33 mouse cellular contexts compared by ENCODE assay signal in genomic region chr16:48811881-48812436, GRCm38 (mm10). TPM values are rescaled to one million over a fixed set of nuclear protein-coding genes. Genes with fewer than 3 reads are reported as not detected.
DNase-seq lines count a peak whose midpoint lies in the region; ATAC-seq and TF ChIP-seq lines count a peak whose summit lies in the region.
"Had no signal": no experiment of that assay in that cellular context is flagged by ENCODE, and none has a peak within 500 bp of the region (broad histone marks: within the 10 kb centered on the region; RNA-seq: fewer than 3 reads in every experiment).

No protein-coding gene starts in this region.

- H3K4me1 ChIP-seq in kidney, adult 2 months (ENCODE audit: control insufficient read depth, insufficient read depth, low read length), result no peaks in the 10 kb centered on the region
- peaks cover 4% of the 10 kb centered on the region; the same call in 1 of the 2 replicates for H3K4me1 ChIP-seq in lung, embryonic 16.5 days (replicated peaks; ENCODE audit: control insufficient read depth, insufficient read depth, low read length)
- no peaks in the 10 kb centered on the region for H3K4me1 ChIP-seq in stomach, postnatal 0 days (replicated peaks; ENCODE audit: control insufficient read depth, insufficient read depth)
- H3K4me1 ChIP-seq: embryonic facial prominence, embryonic 13.5 days; forebrain, embryonic 13.5 days; heart, embryonic 13.5 days; limb, embryonic 15.5 days; neural tube, embryonic 12.5 days; stomach, embryonic 15.5 days had no signal

- no peak for TF ChIP-seq CTCF in kidney, adult 2 months (conservative IDR thresholded peaks at IDR 0.05; ENCODE audit: insufficient read depth, insufficient read length, low read depth, low read length)
- no peak for TF ChIP-seq CTCF in stomach, postnatal 0 days (IDR thresholded peaks at IDR 0.05; ENCODE audit: low read depth)

- H3K4me3 ChIP-seq in kidney, adult 2 months (ENCODE audit: insufficient read depth, low read depth, low read length), result no peak overlapping the region
- H3K4me3 ChIP-seq in lung, embryonic 16.5 days (ENCODE audit: low read length), result no peak overlapping the region
- H3K4me3 ChIP-seq in stomach, postnatal 0 days (ENCODE audit: low read depth, low read length), result no peak overlapping the region
- H3K4me3 ChIP-seq: embryonic facial prominence, embryonic 13.5 days; forebrain, embryonic 13.5 days; heart, adult 2 months; heart, embryonic 13.5 days; limb, embryonic 15.5 days; neural tube, embryonic 12.5 days; stomach, embryonic 15.5 days had no signal

- ATAC-seq in lung, embryonic 16.5 days (ENCODE audit: low read depth), result peak; percentile 20; the same call in 1 of the 2 replicates
- ATAC-seq in granulocyte monocyte progenitor cell, adult 5-6 weeks (replicated peaks; ENCODE audit: poor library complexity, severe bottlenecking), result peak; percentile 65
- ATAC-seq in stomach, postnatal 0 days (ENCODE audit: low FRiP score, low TSS enrichment), result no peak
- ATAC-seq: activated CD4-positive, CD25-positive, alpha-beta regulatory T cell, adult 4 months; forebrain, embryonic 13.5 days; inflammation-experienced regulatory T-cells, adult 6 months had no signal

- no peak overlapping the region for H3K27ac ChIP-seq in kidney, adult 2 months (ENCODE audit: insufficient read depth, low read depth, low read length)
- H3K27ac ChIP-seq in lung, embryonic 16.5 days (ENCODE audit: low read length), result peak overlapping the region; percentile 39; the same call in 1 of the 2 replicates
- no peak overlapping the region for H3K27ac ChIP-seq in stomach, postnatal 0 days (replicated peaks)
- H3K27ac ChIP-seq: embryonic facial prominence, embryonic 13.5 days; forebrain, embryonic 13.5 days; heart, adult 2 months; heart, embryonic 13.5 days; hindbrain, embryonic 14.5 days; limb, embryonic 15.5 days; neural tube, embryonic 12.5 days; stomach, embryonic 15.5 days had no signal

- DNase-seq in kidney, adult 2 months, result peak; percentile 2
- no peak for DNase-seq in kidney, postnatal 10 days
- DNase-seq in lung, postnatal 25 days (ENCODE audit: low spot score), result no peak
- peak; percentile 21 for DNase-seq in stomach, postnatal 0 days (ENCODE audit: low spot score)
- DNase-seq in frontal cortex, adult 2 months (ENCODE audit: extremely low spot score in 1 of 2, low spot score in 1 of 2), result no peak
- DNase-seq: adrenal gland, adult 8-10 months; cerebellum, adult 11-12 months; cerebellum, postnatal 14 days; gastrocnemius, postnatal 10 days; heart, adult 2 months; heart, postnatal 36 days; left cerebral cortex, postnatal 4 days; midbrain, embryonic 14.5 days; right cerebral cortex, postnatal 4 days; thymus, adult 18-20 months; thymus, postnatal 36 days had no signal

- no peak for TF ChIP-seq POLR2A in kidney, adult 2 months (IDR thresholded peaks at IDR 0.05; ENCODE audit: low read depth, low read length)

- H3K27me3 ChIP-seq in kidney, adult 2 months (replicated peaks; ENCODE audit: control insufficient read depth, insufficient read depth, low read length), result no peaks in the 10 kb centered on the region
- H3K27me3 ChIP-seq in lung, embryonic 16.5 days (ENCODE audit: control insufficient read depth, insufficient read depth, low read depth, low read length), result no peaks in the 10 kb centered on the region
- no peaks in the 10 kb centered on the region for H3K27me3 ChIP-seq in stomach, postnatal 0 days (ENCODE audit: control insufficient read depth, insufficient read depth, low read length)
- H3K27me3 ChIP-seq: embryonic facial prominence, embryonic 13.5 days; forebrain, embryonic 13.5 days; heart, embryonic 13.5 days; limb, embryonic 15.5 days; neural tube, embryonic 12.5 days; stomach, embryonic 15.5 days had no signal

- no peak overlapping the region for H3K4me2 ChIP-seq in lung, embryonic 16.5 days (ENCODE audit: low read depth, low read length)
- no peak overlapping the region for H3K4me2 ChIP-seq in stomach, postnatal 0 days (replicated peaks; ENCODE audit: low read depth)
- H3K4me2 ChIP-seq: embryonic facial prominence, embryonic 13.5 days; forebrain, embryonic 13.5 days; heart, embryonic 13.5 days; hindbrain, embryonic 14.5 days; limb, embryonic 15.5 days; neural tube, embryonic 12.5 days; stomach, embryonic 15.5 days had no signal

- H3K36me3 ChIP-seq in kidney, adult 2 months (ENCODE audit: control insufficient read depth, insufficient read depth, low read length), result no peaks in the 10 kb centered on the region
- H3K36me3 ChIP-seq in lung, embryonic 16.5 days (ENCODE audit: control insufficient read depth, insufficient read depth, low read length), result no peaks in the 10 kb centered on the region
- H3K36me3 ChIP-seq in stomach, postnatal 0 days (ENCODE audit: control insufficient read depth, insufficient read depth, low read length), result no peaks in the 10 kb centered on the region
- H3K36me3 ChIP-seq: embryonic facial prominence, embryonic 13.5 days; heart, embryonic 13.5 days; limb, embryonic 15.5 days; neural tube, embryonic 12.5 days; stomach, embryonic 15.5 days had no signal

- H3K9ac ChIP-seq in lung, embryonic 16.5 days (ENCODE audit: low read length), result no peak overlapping the region
- no peak overlapping the region for H3K9ac ChIP-seq in stomach, postnatal 0 days (ENCODE audit: low read length)
- H3K9ac ChIP-seq: embryonic facial prominence, embryonic 13.5 days; forebrain, embryonic 13.5 days; heart, embryonic 13.5 days; hindbrain, embryonic 14.5 days; limb, embryonic 15.5 days; neural tube, embryonic 12.5 days; stomach, embryonic 15.5 days had no signal

- no peak for TF ChIP-seq EP300 in stomach, postnatal 0 days (optimal IDR thresholded peaks at IDR 0.05)

- 61% methylated on average over 7 of the region's 7 CpGs for WGBS in kidney, adult 2 months
- 26% methylated on average over 7 of the region's 7 CpGs for WGBS in lung, embryonic 16.5 days
- 38% methylated on average over 7 of the region's 7 CpGs for WGBS in stomach, postnatal 0 days

- H3K9me3 ChIP-seq in lung, embryonic 16.5 days (ENCODE audit: control insufficient read depth, low read length), result no peaks in the 10 kb centered on the region
- no peaks in the 10 kb centered on the region for H3K9me3 ChIP-seq in stomach, postnatal 0 days (ENCODE audit: control insufficient read depth, low read length)
- H3K9me3 ChIP-seq: embryonic facial prominence, embryonic 13.5 days; forebrain, embryonic 13.5 days; heart, embryonic 13.5 days; limb, embryonic 15.5 days; neural tube, embryonic 12.5 days; stomach, embryonic 15.5 days had no signal

RNA-seq across cellular contexts. Expression of gene Retnlb, which starts 4.7 kb away (rescaled TPM):
- polyA plus RNA-seq in kidney, adult 2 months (2012; rRNA removed), result not detected in 2 replicates
- polyA plus RNA-seq in lung, embryonic 16.5 days (2015; fragmentation: Nextera tagmentation; extraction: Ambion mirVana), result 0.30 and 0.43 TPM in 2 replicates
- total RNA-seq in granulocyte monocyte progenitor cell, adult 5-6 weeks (2014; fragmentation: Nextera tagmentation), result not detected in 2 replicates
- total RNA-seq in granulocyte monocyte progenitor cell, adult 5-6 weeks (2017), result not detected in 2 replicates
- polyA plus RNA-seq in stomach, postnatal 0 days (2015; fragmentation: Nextera tagmentation; extraction: Ambion mirVana), result not detected in 2 replicates
- polyA plus RNA-seq in frontal cortex, adult 2 months (2012; rRNA removed), result not detected in 2 replicates
- total RNA-seq: adrenal gland, adult 8-10 months; gastrocnemius, postnatal 10 days; heart, adult 2 months; heart, postnatal 36 days; layer of hippocampus, postnatal 14 days; left cerebral cortex, adult 8-10 months; left cerebral cortex, postnatal 4 days; megakaryocyte-erythroid progenitor cell, adult 5-6 weeks; MEL had no signal
- polyA plus RNA-seq: activated CD4-positive, CD25-positive, alpha-beta regulatory T cell, adult 4 months; C2C12; embryonic facial prominence, embryonic 13.5 days; forebrain, embryonic 13.5 days; heart, adult 2 months; heart, embryonic 13.5 days; hindbrain, embryonic 14.5 days; inflammation-experienced regulatory T-cells, adult 6 months; kidney, embryonic 14.5 days; limb, embryonic 15.5 days; midbrain, embryonic 14.5 days; neural tube, embryonic 12.5 days; stomach, embryonic 15.5 days had no signal

RNA-seq across cellular contexts. Expression of gene Retnla, which starts 30.4 kb away (rescaled TPM):
- 33.9 and 44.0 TPM in 2 replicates for polyA plus RNA-seq in kidney, adult 2 months (2012; rRNA removed)
- polyA plus RNA-seq in lung, embryonic 16.5 days (2015; fragmentation: Nextera tagmentation; extraction: Ambion mirVana), result 76.1 and 129 TPM in 2 replicates
- total RNA-seq in granulocyte monocyte progenitor cell, adult 5-6 weeks (2014; fragmentation: Nextera tagmentation), result not detected in 2 replicates
- total RNA-seq in granulocyte monocyte progenitor cell, adult 5-6 weeks (2017), result not detected in 2 replicates
- polyA plus RNA-seq in stomach, postnatal 0 days (2015; fragmentation: Nextera tagmentation; extraction: Ambion mirVana), result not detected in 2 replicates
- not detected in 2 replicates for polyA plus RNA-seq in frontal cortex, adult 2 months (2012; rRNA removed)
- total RNA-seq: left cerebral cortex, adult 8-10 months; left cerebral cortex, postnatal 4 days; megakaryocyte-erythroid progenitor cell, adult 5-6 weeks; MEL had no signal
- polyA plus RNA-seq: activated CD4-positive, CD25-positive, alpha-beta regulatory T cell, adult 4 months; C2C12; embryonic facial prominence, embryonic 13.5 days; forebrain, embryonic 13.5 days; heart, embryonic 13.5 days; hindbrain, embryonic 14.5 days; inflammation-experienced regulatory T-cells, adult 6 months; kidney, embryonic 14.5 days; limb, embryonic 15.5 days; midbrain, embryonic 14.5 days; neural tube, embryonic 12.5 days; stomach, embryonic 15.5 days had no signal

RNA-seq across cellular contexts. Expression of gene Trat1, which starts 40.1 kb away (rescaled TPM):
- polyA plus RNA-seq in kidney, adult 2 months (2012; rRNA removed), result 0.03 and 0.59 TPM in 2 replicates
- polyA plus RNA-seq in lung, embryonic 16.5 days (2015; fragmentation: Nextera tagmentation; extraction: Ambion mirVana), result 0.65 and 1.6 TPM in 2 replicates
- not detected in 2 replicates for total RNA-seq in granulocyte monocyte progenitor cell, adult 5-6 weeks (2014; fragmentation: Nextera tagmentation)
- total RNA-seq in granulocyte monocyte progenitor cell, adult 5-6 weeks (2017), result 0.31 TPM in 1 of 2 replicates, not detected in the other
- 0.06 TPM in 1 of 2 replicates, not detected in the other for polyA plus RNA-seq in stomach, postnatal 0 days (2015; fragmentation: Nextera tagmentation; extraction: Ambion mirVana)
- polyA plus RNA-seq in frontal cortex, adult 2 months (2012; rRNA removed), result 0.84 and 1.8 TPM in 2 replicates
- total RNA-seq: gastrocnemius, postnatal 10 days; heart, postnatal 36 days; MEL had no signal
- polyA plus RNA-seq: C2C12; embryonic facial prominence, embryonic 13.5 days; forebrain, embryonic 13.5 days; heart, embryonic 13.5 days; kidney, embryonic 14.5 days; midbrain, embryonic 14.5 days; neural tube, embryonic 12.5 days had no signal

Comparison
In these comparisons a context has a peak if more than half of its experiments do, and no peak if none do; other contexts are left out.
1. DNase-seq: peak in kidney, adult 2 months (single experiment) and stomach, postnatal 0 days (single experiment); none in kidney, postnatal 10 days (single experiment), lung, postnatal 25 days (single experiment) and frontal cortex, adult 2 months (0 of 2).
2. RNA of gene Retnla, which starts 30.4 kb away (polyA plus RNA-seq): 76.1 to 129 TPM in lung, embryonic 16.5 days and 33.9 to 44.0 TPM in kidney, adult 2 months; not detected in frontal cortex, adult 2 months and not detected in stomach, postnatal 0 days; every median in the first group is over 10 times any median in the second.